Mouse (Mus musculus) hindbrain, embryonic 15.5 days (tissue): ENCODE measurements around the gene AI837181. TPM values are rescaled to one million over a fixed set of nuclear protein-coding genes. Genes with fewer than 3 reads are reported as not detected.

Experiments
- ATAC-seq: fragments of 200-750 bp; cut with Nextera tagmentation; 2 replicates; pipeline ENCODE4 v1.8.0; 2017; ENCODE audit warnings: low read depth, moderate number of reproducible peaks, moderate TSS enrichment; ENCODE audit not compliant: low FRiP score
- H3K27ac ChIP-seq: fragments of 300-500 bp; sonication (generic); replicated peaks from 2 replicates; pipeline ENCODE4 v1.5.1; 2015; ENCODE audit warnings: mild to moderate bottlenecking, inconsistent platforms
- H3K27me3 ChIP-seq: fragments of 300-500 bp; sonication (generic); 2 replicates; pipeline ENCODE4 v1.6.1; 2015; ENCODE audit warnings: control low read depth, inconsistent platforms
- H3K36me3 ChIP-seq: fragments of 300-500 bp; sonication (generic); 2 replicates; pipeline ENCODE4 v1.6.1; 2015; ENCODE audit warnings: control low read depth, inconsistent platforms
- H3K4me1 ChIP-seq: fragments of 300-500 bp; sonication (generic); replicated peaks from 2 replicates; pipeline ENCODE4 v1.6.1; 2015; ENCODE audit warnings: control low read depth, inconsistent platforms
- H3K4me2 ChIP-seq: fragments of 300-500 bp; sonication (generic); 2 replicates; pipeline ENCODE4 v1.6.1; 2015; ENCODE audit warnings: moderate library complexity, mild to moderate bottlenecking, inconsistent platforms
- H3K4me3 ChIP-seq: fragments of 300-500 bp; sonication (generic); 2 replicates; pipeline ENCODE4 v1.5.1; 2015; ENCODE audit warnings: mild to moderate bottlenecking, inconsistent platforms
- H3K9ac ChIP-seq: fragments of 300-500 bp; sonication (generic); 2 replicates; pipeline ENCODE4 v1.6.1; 2015; ENCODE audit warnings: inconsistent platforms
- H3K9me3 ChIP-seq: fragments of 300-500 bp; sonication (generic); 2 replicates; pipeline ENCODE4 v1.6.1; 2016; ENCODE audit warnings: control low read depth, inconsistent platforms
- WGBS: fragments of 180-500 bp; shearing (Covaris S2); methylation state at CpG from one replicate; pipeline ENCODE4 v1.1.7; 2015; 5-methylcytosine and 5-hydroxymethylcytosine counted together
- polyA plus RNA-seq: library from polyadenylated mRNA; unstranded; fragments of >200 nt; fragmentation: Nextera tagmentation; extraction: Ambion mirVana; gene quantifications from 2 replicates; pipeline ENCODE4 v1.2.1, GENCODE M21; 2015

The AI837181 gene
- polyA plus RNA-seq, 1 experiment from 2014 or later, result 82.4 TPM

- Histone ChIP-seq H3K9ac (no peak overlapping the region), H3K27me3 (no peaks in the 10 kb centered on the region), H3K4me1 (peaks cover 22% of the 10 kb centered on the region), H3K27ac (no peak overlapping the region), H3K9me3 (no peaks in the 10 kb centered on the region), H3K4me3 (no peak overlapping the region), H3K36me3 (peaks cover 14% of the 10 kb centered on the region; the same call in 1 of the 2 replicates), H3K4me2 (no peak overlapping the region)
- no peak for ATAC-seq
- WGBS, result 94% methylated on average over 6 of the region's 6 CpGs
These were observed 4.4 kb upstream of the AI837181 start for GRCm38 (mm10) chr19:5420579-5420978.

DNA sequence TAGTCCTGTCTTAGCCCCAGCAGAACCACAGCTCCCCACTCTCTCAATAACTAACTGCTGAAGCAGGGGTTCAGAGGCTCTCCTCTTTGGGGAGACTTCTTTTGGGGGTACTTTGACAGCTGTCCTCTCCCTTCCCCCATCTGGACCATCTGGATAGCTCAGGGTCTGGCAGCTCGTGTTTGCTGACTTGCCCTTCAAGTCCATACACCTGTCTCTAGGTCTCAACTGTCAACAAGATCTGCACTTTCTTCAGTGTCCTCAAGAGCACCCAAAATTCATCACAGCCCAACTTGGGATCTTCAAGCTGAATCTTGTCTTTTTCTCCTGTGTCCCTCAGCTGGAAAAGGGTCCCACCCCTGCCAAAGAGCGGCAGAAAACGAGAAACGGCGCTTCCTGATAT, 3.2 kb upstream of the AI837181 start:
- no peak overlapping the region for H3K4me3 ChIP-seq
- ATAC-seq, result no peak
- no peak overlapping the region for H3K9ac ChIP-seq
- H3K4me1 ChIP-seq, result peaks cover 34% of the 10 kb centered on the region
- H3K9me3 ChIP-seq, result no peaks in the 10 kb centered on the region
- no peaks in the 10 kb centered on the region for H3K27me3 ChIP-seq
- peaks cover 21% of the 10 kb centered on the region for H3K36me3 ChIP-seq
- WGBS, result 88% methylated on average over 5 of the region's 5 CpGs
- H3K4me2 ChIP-seq, result no peak overlapping the region
- no peak overlapping the region for H3K27ac ChIP-seq

- no peaks in the 10 kb centered on the region for H3K27me3 ChIP-seq
- no peak overlapping the region for H3K27ac ChIP-seq
- H3K4me2 ChIP-seq, result no peak overlapping the region; the same call in 1 of the 2 replicates
- peaks cover 26% of the 10 kb centered on the region for H3K36me3 ChIP-seq
- no peak overlapping the region for H3K4me3 ChIP-seq
- no peaks in the 10 kb centered on the region for H3K9me3 ChIP-seq
- WGBS, result 85% methylated on average over 10 of the region's 10 CpGs
- peaks cover 39% of the 10 kb centered on the region for H3K4me1 ChIP-seq
- ATAC-seq, result no peak
- peak overlapping the region; percentile 26; the same call in 1 of the 2 replicates for H3K9ac ChIP-seq
These were observed 2.7 kb upstream of the AI837181 start for GRCm38 (mm10) chr19:5422267-5422666.

GRCm38 (mm10) chr19:5422895-5423443, 2.0 kb upstream of the AI837181 start:
- Histone ChIP-seq H3K4me2 (peak overlapping the region; percentile 92), H3K27me3 (no peaks in the 10 kb centered on the region), H3K4me1 (peaks cover 42% of the 10 kb centered on the region), H3K9ac (peak overlapping the region; percentile 92; the same call in 1 of the 2 replicates), H3K36me3 (peaks cover 26% of the 10 kb centered on the region), H3K9me3 (no peaks in the 10 kb centered on the region), H3K4me3 (peak overlapping the region; percentile 96), H3K27ac (no peak overlapping the region)
- ATAC-seq, result no peak
- WGBS, result 71% methylated on average over 8 of the region's 9 CpGs

DNA sequence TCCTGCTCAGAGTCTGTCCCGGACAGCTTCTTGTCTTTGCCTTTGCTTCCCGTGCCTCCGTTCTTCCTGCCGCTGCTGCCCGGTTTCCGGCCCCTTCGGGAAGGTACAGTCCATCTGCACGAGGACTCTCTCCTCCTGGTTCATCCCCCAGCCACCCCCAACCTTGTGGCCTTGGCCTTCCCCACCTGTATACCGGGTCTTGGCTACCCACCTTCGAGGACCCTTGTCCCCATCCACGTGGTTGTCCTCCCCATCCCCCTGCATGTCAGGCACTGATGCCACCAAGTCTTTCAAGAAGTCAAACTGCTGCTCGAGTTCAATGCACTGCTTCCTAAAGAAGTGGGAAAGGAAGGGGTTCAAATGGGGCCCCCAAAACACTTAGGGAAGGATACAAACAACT, 1.4 kb upstream of the AI837181 start:
- H3K4me2 ChIP-seq, result peak overlapping the region; percentile 92
- H3K9ac ChIP-seq, result peak overlapping the region; percentile 92
- H3K27me3 ChIP-seq, result no peaks in the 10 kb centered on the region
- H3K4me1 ChIP-seq, result peaks cover 43% of the 10 kb centered on the region
- peaks cover 26% of the 10 kb centered on the region for H3K36me3 ChIP-seq
- no peaks in the 10 kb centered on the region for H3K9me3 ChIP-seq
- 59% methylated on average over 12 of the region's 12 CpGs for WGBS
- H3K4me3 ChIP-seq, result peak overlapping the region; percentile 96
- ATAC-seq, result no peak
- peak overlapping the region; percentile 94 for H3K27ac ChIP-seq

- Histone ChIP-seq H3K9ac (peak overlapping the region; percentile 92), H3K4me1 (peaks cover 43% of the 10 kb centered on the region), H3K27me3 (no peaks in the 10 kb centered on the region), H3K4me2 (peak overlapping the region; percentile 92), H3K27ac (peak overlapping the region; percentile 94), H3K4me3 (peak overlapping the region; percentile 96), H3K36me3 (peaks cover 26% of the 10 kb centered on the region), H3K9me3 (no peaks in the 10 kb centered on the region)
- peak; percentile 71 for ATAC-seq
- WGBS, result under 1% methylated on average over 29 of the region's 48 CpGs
These were observed 707 bp upstream of the AI837181 start for GRCm38 (mm10) chr19:5424092-5424781.

DNA sequence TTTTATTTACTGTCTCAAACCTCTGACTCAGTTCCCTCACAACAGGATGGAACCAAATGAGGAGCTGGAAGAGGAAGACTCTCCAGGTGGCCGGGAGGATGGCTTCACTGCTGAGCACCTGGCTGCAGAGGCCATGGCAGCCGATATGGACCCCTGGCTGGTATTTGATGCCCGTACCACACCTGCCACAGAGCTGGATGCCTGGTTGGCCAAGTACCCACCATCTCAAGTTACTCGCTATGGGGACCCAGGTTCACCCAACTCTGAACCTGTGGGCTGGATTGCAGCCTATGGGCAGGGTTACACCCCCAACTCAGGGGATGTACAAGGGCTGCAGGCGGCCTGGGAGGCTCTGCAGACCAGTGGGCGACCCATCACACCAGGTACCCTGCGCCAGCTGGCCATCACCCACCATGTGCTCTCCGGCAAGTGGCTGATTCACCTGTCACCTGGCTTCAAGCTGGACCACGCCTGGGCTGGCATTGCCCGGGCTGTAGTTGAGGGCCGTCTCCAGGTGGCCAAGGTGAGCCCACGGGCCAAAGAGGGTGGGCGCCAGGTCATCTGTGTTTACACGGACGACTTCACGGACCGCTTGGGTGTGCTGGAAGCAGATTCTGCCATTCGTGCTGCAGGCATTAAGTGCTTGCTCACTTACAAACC, 1.1 kb downstream of the AI837181 start:
- Histone ChIP-seq H3K4me3 (peak overlapping the region; percentile 96), H3K4me1 (peaks cover 51% of the 10 kb centered on the region), H3K9me3 (no peaks in the 10 kb centered on the region), H3K36me3 (peaks cover 14% of the 10 kb centered on the region), H3K9ac (peak overlapping the region; percentile 86), H3K4me2 (peak overlapping the region; percentile 77), H3K27me3 (no peaks in the 10 kb centered on the region), H3K27ac (peak overlapping the region; percentile 94)
- WGBS, result 90% methylated on average over 18 of the region's 18 CpGs
- no peak for ATAC-seq

DNA sequence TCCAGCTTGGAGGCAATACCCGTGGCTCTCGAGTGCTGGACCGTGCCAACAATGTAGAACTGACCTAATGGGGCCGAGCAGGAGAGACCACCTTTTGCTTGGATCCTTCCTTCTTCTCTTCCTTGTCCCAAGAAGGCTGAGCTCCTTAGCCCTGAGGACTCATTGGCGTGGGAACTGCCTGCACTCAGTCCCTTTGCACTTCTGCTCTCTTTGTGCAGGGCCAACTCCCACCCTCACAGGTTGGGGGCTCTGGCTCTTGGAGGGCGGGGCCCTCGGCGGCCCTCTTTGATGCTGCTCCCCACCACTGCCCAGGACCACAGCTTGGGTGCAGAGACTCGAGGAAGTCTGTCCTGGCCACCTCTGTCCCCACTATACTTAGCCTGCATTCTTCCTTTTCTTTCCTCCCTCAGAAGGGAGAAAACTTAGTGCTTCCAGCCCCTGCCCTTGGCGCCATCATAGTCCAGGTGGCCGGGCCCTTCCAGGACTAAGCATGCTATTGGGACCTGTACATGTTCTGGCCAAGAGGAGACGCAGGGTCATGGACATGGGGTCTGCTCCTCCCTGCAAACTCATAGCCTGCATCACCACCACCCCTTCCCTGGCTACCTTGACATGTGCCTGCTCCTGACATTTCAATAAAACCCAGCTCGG, 1.8 kb downstream of the AI837181 start:
- H3K9me3 ChIP-seq, result no peaks in the 10 kb centered on the region
- no peaks in the 10 kb centered on the region for H3K27me3 ChIP-seq
- H3K4me2 ChIP-seq, result peak overlapping the region; percentile 77
- peaks cover 51% of the 10 kb centered on the region for H3K4me1 ChIP-seq
- H3K9ac ChIP-seq, result no peak overlapping the region
- H3K27ac ChIP-seq, result no peak overlapping the region
- H3K36me3 ChIP-seq, result peaks cover 12% of the 10 kb centered on the region
- 0 out of 2 replicates have a peak overlapping the region, but pooled peaks have one; percentile 96 for H3K4me3 ChIP-seq
- no peak for ATAC-seq
- WGBS, result 94% methylated on average over 13 of the region's 13 CpGs

- no peak overlapping the region for H3K4me2 ChIP-seq
- ATAC-seq, result no peak
- no peak overlapping the region for H3K4me3 ChIP-seq
- peaks cover 12% of the 10 kb centered on the region for H3K36me3 ChIP-seq
- 89% methylated on average over 2 of the region's 2 CpGs for WGBS
- H3K4me1 ChIP-seq, result peaks cover 44% of the 10 kb centered on the region
- H3K27me3 ChIP-seq, result no peaks in the 10 kb centered on the region
- no peak overlapping the region for H3K27ac ChIP-seq
- H3K9me3 ChIP-seq, result no peaks in the 10 kb centered on the region
- H3K9ac ChIP-seq, result no peak overlapping the region
These were observed 3.1 kb downstream of the AI837181 start for GRCm38 (mm10) chr19:5428083-5428482.

DNA sequence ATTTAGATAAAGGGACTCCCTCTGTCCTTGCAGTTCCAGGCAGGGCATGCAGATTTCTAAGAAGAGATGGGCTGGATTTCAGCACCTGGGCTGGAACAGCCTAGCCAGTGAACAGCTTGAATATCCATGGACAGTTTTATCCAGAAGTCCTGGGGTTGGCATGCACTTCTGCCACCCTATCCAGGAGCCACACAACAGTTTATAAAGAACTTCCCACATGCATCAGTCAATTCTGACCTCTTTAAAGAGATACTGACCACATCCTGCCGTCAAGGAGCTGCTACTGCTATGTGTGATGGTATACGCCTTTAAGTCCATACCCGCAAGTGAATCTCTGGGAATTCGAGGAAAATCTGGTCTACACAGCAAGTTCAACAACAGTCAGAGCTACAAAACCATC, 4.3 kb downstream of the AI837181 start:
- no peaks in the 10 kb centered on the region for H3K27me3 ChIP-seq
- H3K9me3 ChIP-seq, result no peaks in the 10 kb centered on the region
- H3K4me2 ChIP-seq, result no peak overlapping the region
- ATAC-seq, result no peak
- no peak overlapping the region for H3K4me3 ChIP-seq
- WGBS, result 85% methylated on average over 4 of the region's 4 CpGs
- H3K27ac ChIP-seq, result no peak overlapping the region
- no peak overlapping the region for H3K9ac ChIP-seq
- peaks cover 12% of the 10 kb centered on the region for H3K36me3 ChIP-seq
- peaks cover 43% of the 10 kb centered on the region for H3K4me1 ChIP-seq

- no peaks in the 10 kb centered on the region for H3K27me3 ChIP-seq
- 68% methylated on average over 8 of the region's 8 CpGs for whole genome bisulfite sequencing
- no peak overlapping the region for H3K4me2 ChIP-seq
- H3K36me3 ChIP-seq, result peaks cover 12% of the 10 kb centered on the region
- peaks cover 43% of the 10 kb centered on the region for H3K4me1 ChIP-seq
- H3K9ac ChIP-seq, result no peak overlapping the region
- H3K9me3 ChIP-seq, result no peaks in the 10 kb centered on the region
- H3K27ac ChIP-seq, result 0 out of 2 replicates have a peak overlapping the region, but pooled peaks have one; percentile 6
- no peak overlapping the region for H3K4me3 ChIP-seq
- ATAC-seq, result no peak
These were observed 4.9 kb downstream of the AI837181 start for GRCm38 (mm10) chr19:5429806-5430205.

DNA sequence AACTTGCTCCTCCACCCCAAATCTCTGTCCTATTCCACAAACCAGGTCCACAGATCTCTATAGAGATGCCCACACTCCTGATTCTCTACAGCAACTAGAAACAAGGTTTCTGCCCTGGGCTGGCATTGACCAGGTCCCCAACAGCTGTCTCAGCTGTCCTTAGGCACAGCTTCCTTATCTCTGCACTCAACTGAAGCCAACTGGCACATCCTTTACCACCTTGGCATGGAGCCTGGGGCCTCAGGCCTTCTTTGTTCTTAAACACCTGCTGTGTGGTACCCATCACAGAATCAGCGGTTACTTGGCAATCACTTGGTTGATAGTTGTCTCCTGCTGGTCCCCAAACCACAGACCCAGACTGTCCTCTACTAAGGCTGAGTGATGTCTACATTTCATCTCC, 5.5 kb downstream of the AI837181 start:
- H3K4me3 ChIP-seq, result no peak overlapping the region
- H3K27me3 ChIP-seq, result no peaks in the 10 kb centered on the region
- 43% methylated on average over 1 of the region's 1 CpGs for WGBS
- H3K9ac ChIP-seq, result no peak overlapping the region
- H3K4me2 ChIP-seq, result no peak overlapping the region
- no peak for ATAC-seq
- H3K36me3 ChIP-seq, result peaks cover 12% of the 10 kb centered on the region
- H3K4me1 ChIP-seq, result peaks cover 43% of the 10 kb centered on the region
- no peaks in the 10 kb centered on the region for H3K9me3 ChIP-seq
- H3K27ac ChIP-seq, result no peak overlapping the region
